Mouse (Mus musculus): ENCODE data around the gene Ppp1r14b.

Gene Ppp1r14b

GRCm38 (mm10) chr19:6978639-6978974 lies 3.8 kb downstream of the Ppp1r14b start:
- TF ChIP-seq GATA4 (IDR thresholded peaks at IDR 0.05; ENCODE audit: insufficient replicate concordance, low read length): no peak

- TF ChIP-seq GATA4 (IDR thresholded peaks at IDR 0.05; ENCODE audit: insufficient replicate concordance, low read length): no peak
These were observed 4.3 kb downstream of the Ppp1r14b start for GRCm38 (mm10) chr19:6979001-6979479.

- 0 out of 2 replicates have a peak, but pooled peaks have one; percentile 4 for TF ChIP-seq GATA4 (IDR thresholded peaks at IDR 0.05; ENCODE audit: insufficient replicate concordance, low read length)
These were observed 5.0 kb downstream of the Ppp1r14b start for GRCm38 (mm10) chr19:6979486-6980380.

GRCm38 (mm10) chr19:6980381-6981093 lies 5.8 kb downstream of the Ppp1r14b start, which contains the start of gene Fkbp2:
Gene Fkbp2, minus strand, starts transcription at chr19:6980501.
- TF ChIP-seq GATA4 (IDR thresholded peaks at IDR 0.05; ENCODE audit: insufficient replicate concordance, low read length): 0 out of 2 replicates have a peak, but pooled peaks have one; percentile 0

DNA sequence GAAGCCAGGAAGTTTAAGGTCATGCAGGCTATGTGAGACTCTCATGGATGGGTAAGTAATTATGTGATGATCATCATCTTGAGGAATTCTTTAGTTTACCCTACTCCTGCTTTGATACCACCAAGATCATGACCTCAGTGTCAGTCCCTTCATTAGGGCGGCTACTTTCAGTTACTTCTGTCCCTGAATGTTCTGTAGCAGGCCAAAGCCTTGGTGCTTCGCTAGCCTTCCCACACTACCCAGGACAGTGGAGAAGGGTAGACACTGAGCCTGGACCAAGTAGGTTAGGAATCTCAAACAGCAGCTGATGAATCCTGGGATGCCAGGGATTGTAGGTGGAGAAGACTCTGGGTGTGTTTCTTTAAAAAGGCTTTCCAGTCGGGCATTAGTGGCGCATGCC lies 6.7 kb downstream of the Ppp1r14b start:
- TF ChIP-seq GATA4 (IDR thresholded peaks at IDR 0.05; ENCODE audit: insufficient replicate concordance, low read length): no peak

GRCm38 (mm10) chr19:6983621-6984020 lies 8.9 kb downstream of the Ppp1r14b start:
- no peak for TF ChIP-seq GATA4 (IDR thresholded peaks at IDR 0.05; ENCODE audit: insufficient replicate concordance, low read length)

- TF ChIP-seq GATA4 (IDR thresholded peaks at IDR 0.05; ENCODE audit: insufficient replicate concordance, low read length): no peak
These were observed 10.5 kb downstream of the Ppp1r14b start for GRCm38 (mm10) chr19:6985300-6985699.

GRCm38 (mm10) chr19:6985951-6986708 lies 11.4 kb downstream of the Ppp1r14b start:
- no peak for TF ChIP-seq GATA4 (IDR thresholded peaks at IDR 0.05; ENCODE audit: insufficient replicate concordance, low read length)

DNA sequence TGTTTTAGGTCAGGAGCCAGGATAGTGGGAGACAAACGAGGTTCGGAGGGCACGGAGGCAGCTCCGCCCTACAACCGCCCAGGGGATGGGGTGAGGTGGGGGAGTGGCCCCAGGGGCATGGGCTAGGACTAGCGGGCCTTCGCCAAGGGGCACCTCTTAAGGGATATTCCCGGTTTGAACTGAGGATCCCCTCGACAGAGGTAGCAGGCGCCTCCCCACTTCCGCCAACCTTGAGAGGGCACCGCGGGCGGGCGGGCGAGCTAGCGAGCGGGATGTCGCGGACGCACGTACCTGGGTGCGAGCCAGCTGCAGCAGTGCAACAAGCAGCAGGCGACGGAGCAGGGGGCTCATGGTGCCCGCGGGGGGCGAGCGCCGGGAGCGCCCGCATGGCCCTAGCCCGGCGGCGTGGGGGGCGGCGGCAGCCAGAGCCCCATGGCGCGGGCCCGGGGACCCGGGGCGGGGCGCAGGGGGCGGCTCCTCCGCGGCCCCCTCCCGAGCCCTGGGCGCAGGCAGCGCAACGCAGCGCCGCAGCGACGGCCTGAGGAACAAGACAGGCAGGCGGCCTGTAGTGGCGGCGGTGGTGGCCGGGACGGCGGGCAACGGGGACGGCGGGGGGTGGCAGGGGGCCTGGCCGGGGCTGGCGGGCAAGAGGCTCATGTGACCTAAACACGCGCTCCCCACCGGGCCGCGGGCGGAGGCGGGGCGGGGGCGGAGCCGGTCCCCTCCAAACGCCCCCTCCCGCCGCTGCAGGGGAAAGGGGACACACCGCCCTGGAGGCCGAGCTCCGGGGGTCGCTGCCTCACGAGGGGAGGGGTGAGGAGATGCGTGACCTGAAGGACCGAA lies 12.5 kb downstream of the Ppp1r14b start, which contains the start of gene Vegfb:
TSS of gene Vegfb (minus strand) at position 591 of the 843 bp plus-strand sequence.
- no peak for TF ChIP-seq GATA4 (IDR thresholded peaks at IDR 0.05; ENCODE audit: insufficient replicate concordance, low read length)

GRCm38 (mm10) chr19:6987904-6988285 lies 13.1 kb downstream of the Ppp1r14b start:
- TF ChIP-seq GATA4 (IDR thresholded peaks at IDR 0.05; ENCODE audit: insufficient replicate concordance, low read length): no peak

DNA sequence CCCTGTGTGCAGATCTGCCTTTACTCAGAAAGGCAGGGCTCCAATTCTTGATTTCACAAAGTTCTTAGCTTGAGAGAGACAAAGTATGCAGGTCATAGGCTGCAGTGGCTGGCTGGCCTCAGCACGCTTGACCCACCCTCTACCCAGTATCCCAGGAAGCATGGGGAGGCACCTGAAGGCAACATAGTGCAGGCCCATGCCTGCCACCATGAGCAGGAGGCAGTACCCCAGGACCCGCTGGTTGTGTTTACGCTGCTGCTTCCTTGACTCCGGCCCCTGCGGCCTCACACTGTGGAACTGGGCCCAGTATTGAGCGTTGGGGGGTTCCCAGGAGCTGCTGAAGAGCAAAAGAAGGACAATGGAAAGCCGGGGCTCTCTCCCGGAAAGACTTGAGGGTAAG lies 14.5 kb downstream of the Ppp1r14b start:
- TF ChIP-seq GATA4 (IDR thresholded peaks at IDR 0.05; ENCODE audit: insufficient replicate concordance, low read length): no peak

DNA sequence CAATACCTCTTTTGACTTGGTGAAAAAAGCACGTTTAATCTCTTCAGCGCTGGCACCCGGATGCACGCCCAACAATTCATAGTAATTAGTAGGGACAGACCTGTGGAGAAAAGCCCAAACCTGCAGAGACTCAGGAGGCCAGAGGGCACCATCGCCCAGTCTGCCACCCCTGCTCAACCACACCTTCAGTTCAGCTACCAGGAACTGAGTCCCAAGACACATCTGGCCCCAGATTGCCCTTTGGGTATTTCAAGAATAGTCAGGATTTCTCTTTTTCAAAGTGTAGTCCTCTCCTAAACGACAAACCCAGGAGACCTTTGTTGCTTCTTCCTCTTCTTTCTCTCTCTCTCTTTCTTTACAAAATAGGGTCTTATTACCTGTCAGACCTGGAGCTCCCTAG lies 15.9 kb downstream of the Ppp1r14b start:
- no peak for TF ChIP-seq GATA4 (IDR thresholded peaks at IDR 0.05; ENCODE audit: insufficient replicate concordance, low read length)

- TF ChIP-seq GATA4 (IDR thresholded peaks at IDR 0.05; ENCODE audit: insufficient replicate concordance, low read length): no peak
These were observed 17.5 kb downstream of the Ppp1r14b start, which contains the start of gene Dnajc4 for GRCm38 (mm10) chr19:6992011-6992858. Gene Dnajc4, minus strand, starts transcription at chr19:6992572.

Data from liver, adult (tissue).